Mouse (Mus musculus) limb, embryonic 14.5 days (tissue): ENCODE data around the gene Slc7a14. TPM values are rescaled to one million over a fixed set of nuclear protein-coding genes. Genes with fewer than 3 reads are reported as not detected.

ENCODE experiments used
- ATAC-seq: fragments of 200-750 bp; cut with Nextera tagmentation; 2 replicates; pipeline ENCODE4 v1.8.0; 2017; ENCODE audit warnings: low read depth, moderate number of reproducible peaks, moderate TSS enrichment; ENCODE audit not compliant: low FRiP score
- DNase-seq: peaks from one replicate; pipeline ENCODE4 v3.0.0-alpha.2; 2015; ENCODE audit warnings: low spot score
- H3K27ac ChIP-seq: fragments of 300-500 bp; sonication (generic); replicated peaks from 2 replicates; pipeline ENCODE4 v1.5.1; 2014; ENCODE audit warnings: low read depth, mild to moderate bottlenecking, low read length, moderate library complexity, mixed read lengths
- H3K27me3 ChIP-seq: fragments of 300-500 bp; sonication (generic); 2 replicates; pipeline ENCODE4 v1.6.1; 2014; ENCODE audit warnings: low read length, mixed read lengths; ENCODE audit not compliant: control insufficient read depth, insufficient read depth
- H3K36me3 ChIP-seq: fragments of 300-500 bp; sonication (generic); 2 replicates; pipeline ENCODE4 v1.6.1; 2014; ENCODE audit warnings: mild to moderate bottlenecking, low read length, moderate library complexity, mixed read lengths; ENCODE audit not compliant: control insufficient read depth, insufficient read depth
- H3K4me1 ChIP-seq: fragments of 300-500 bp; sonication (generic); 2 replicates; pipeline ENCODE4 v1.6.1; 2014; ENCODE audit warnings: antibody characterized with exemption, low read length, mixed read lengths; ENCODE audit not compliant: control insufficient read depth, insufficient read depth
- H3K4me2 ChIP-seq: fragments of 300-500 bp; sonication (generic); replicated peaks from 2 replicates; pipeline ENCODE4 v1.6.1; 2014; ENCODE audit warnings: low read depth, mild to moderate bottlenecking, low read length, moderate library complexity; ENCODE audit not compliant: severe bottlenecking
- H3K4me3 ChIP-seq: fragments of 300-500 bp; sonication (generic); replicated peaks from 2 replicates; pipeline ENCODE4 v1.5.1; 2014; ENCODE audit warnings: low read length
- H3K9ac ChIP-seq: fragments of 300-500 bp; sonication (generic); 2 replicates; pipeline ENCODE4 v1.6.1; 2014; ENCODE audit warnings: mild to moderate bottlenecking, low read depth, low read length, moderate library complexity; ENCODE audit not compliant: severe bottlenecking
- H3K9me3 ChIP-seq: fragments of 300-500 bp; sonication (generic); 2 replicates; pipeline ENCODE4 v1.6.1; 2016; ENCODE audit warnings: low read length; ENCODE audit not compliant: control insufficient read depth
- POLR2A ChIP-seq: fragments of 200-500 bp; IDR thresholded peaks from 2 replicates; pipeline ENCODE4 v1.8.0; 2012; ENCODE audit warnings: inconsistent platforms, mild to moderate bottlenecking, moderate library complexity, borderline replicate concordance; ENCODE audit not compliant: insufficient read depth, insufficient read length; ENCODE audit errors: extremely low read depth
- WGBS: fragments of 180-500 bp; shearing (Covaris S2); extraction: QIAGEN DNeasy Blood & Tissue Kit; methylation state at CpG from one replicate; pipeline ENCODE4 v1.1.7; 2014; 5-methylcytosine and 5-hydroxymethylcytosine counted together
- polyA plus RNA-seq, 2 experiments: library from polyadenylated mRNA; depleted of rRNA in 1 of 2; stranded (reverse) in 1 of 2; unstranded in 1 of 2; fragments of >200 nt; fragmentation: Nextera tagmentation in 1 of 2; extraction: Ambion mirVana in 1 of 2; gene quantifications; 2 replicates each; pipeline versions ENCODE4 v1.2.1 to v1.2.3; 2012 to 2014

Slc7a14 gene
- polyA plus RNA-seq, 2 experiments, result 0.04 TPM; not detected in 1

- Histone ChIP-seq H3K4me1 (no peaks in the 10 kb centered on the region), H3K36me3 (no peaks in the 10 kb centered on the region), H3K9ac (no peak overlapping the region), H3K27ac (no peak overlapping the region), H3K9me3 (no peaks in the 10 kb centered on the region), H3K27me3 (no peaks in the 10 kb centered on the region), H3K4me3 (no peak overlapping the region), H3K4me2 (no peak overlapping the region)
- no peak for TF ChIP-seq POLR2A
- ATAC-seq (no peak), DNase-seq (no peak)
- WGBS, result 91% methylated on average over 9 of the region's 9 CpGs
Observed at GRCm38 (mm10) chr3:31253862-31254261, 56.3 kb downstream of the Slc7a14 start.

- Histone ChIP-seq H3K36me3 (no peaks in the 10 kb centered on the region), H3K9ac (no peak overlapping the region), H3K27me3 (no peaks in the 10 kb centered on the region), H3K27ac (no peak overlapping the region), H3K4me3 (no peak overlapping the region), H3K9me3 (no peaks in the 10 kb centered on the region), H3K4me2 (no peak overlapping the region), H3K4me1 (no peaks in the 10 kb centered on the region)
- TF ChIP-seq POLR2A, result no peak
- WGBS, result 67% methylated on average over 3 of the region's 3 CpGs
- DNase-seq (no peak), ATAC-seq (no peak)
Observed at GRCm38 (mm10) chr3:31252566-31252965, 57.6 kb downstream of the Slc7a14 start.

- Histone ChIP-seq H3K4me1 (0 out of 2 replicates have a peak, but pooled peaks cover 6% of the 10 kb centered on the region), H3K4me3 (no peak overlapping the region), H3K36me3 (no peaks in the 10 kb centered on the region), H3K9me3 (0 out of 2 replicates have a peak, but pooled peaks cover 4% of the 10 kb centered on the region), H3K27ac (no peak overlapping the region), H3K27me3 (no peaks in the 10 kb centered on the region), H3K4me2 (no peak overlapping the region), H3K9ac (no peak overlapping the region)
- ATAC-seq (no peak), DNase-seq (no peak)
- TF ChIP-seq POLR2A, result no peak
- 46% methylated on average over 1 of the region's 1 CpGs for WGBS
Observed at GRCm38 (mm10) chr3:31243478-31243877, 66.7 kb downstream of the Slc7a14 start.

- TF ChIP-seq POLR2A, result no peak
- Histone ChIP-seq H3K4me3 (no peak overlapping the region), H3K27me3 (no peaks in the 10 kb centered on the region), H3K36me3 (no peaks in the 10 kb centered on the region), H3K27ac (no peak overlapping the region), H3K4me2 (no peak overlapping the region), H3K9me3 (no peaks in the 10 kb centered on the region), H3K4me1 (0 out of 2 replicates have a peak, but pooled peaks cover 6% of the 10 kb centered on the region), H3K9ac (no peak overlapping the region)
- 82% methylated on average over 8 of the region's 8 CpGs for WGBS
- no peak for ATAC-seq
- no peak for DNase-seq
Observed at GRCm38 (mm10) chr3:31240840-31241239, 69.3 kb downstream of the Slc7a14 start.

- TF ChIP-seq POLR2A, result no peak
- DNase-seq (no peak), ATAC-seq (no peak)
- Histone ChIP-seq H3K4me1 (no peaks in the 10 kb centered on the region), H3K9me3 (no peaks in the 10 kb centered on the region), H3K36me3 (no peaks in the 10 kb centered on the region), H3K9ac (no peak overlapping the region), H3K4me3 (no peak overlapping the region), H3K27ac (no peak overlapping the region), H3K27me3 (no peaks in the 10 kb centered on the region), H3K4me2 (no peak overlapping the region)
- WGBS, result 84% methylated on average over 3 of the region's 3 CpGs
Observed at GRCm38 (mm10) chr3:31239645-31240044, 70.5 kb downstream of the Slc7a14 start.

GRCm38 (mm10) chr3:31237936-31238335, 72.2 kb downstream of the Slc7a14 start:
- no peak overlapping the region for H3K4me3 ChIP-seq
- TF ChIP-seq POLR2A, result no peak
- H3K4me2 ChIP-seq, result no peak overlapping the region
- no peak overlapping the region for H3K27ac ChIP-seq
- 31% methylated on average over 3 of the region's 3 CpGs for WGBS
- H3K9me3 ChIP-seq, result no peaks in the 10 kb centered on the region
- no peaks in the 10 kb centered on the region for H3K36me3 ChIP-seq
- H3K4me1 ChIP-seq, result peaks cover 11% of the 10 kb centered on the region; the same call in 1 of the 2 replicates
- H3K27me3 ChIP-seq, result no peaks in the 10 kb centered on the region
- H3K9ac ChIP-seq, result no peak overlapping the region
- ATAC-seq, result no peak
- no peak for DNase-seq
